Mouse (Mus musculus): Measurements from ENCODE around the gene Dennd4b. TPM values are rescaled to one million over a fixed set of nuclear protein-coding genes. Genes with fewer than 3 reads are reported as not detected.

Gene Dennd4b
- polyA plus RNA-seq (2017; shearing (Covaris generic)), result 44.5 TPM

GRCm38 (mm10) chr3:90265034-90265931 is at the start of gene Dennd4b:
Dennd4b (plus strand) TSS chr3:90265185.

DNA sequence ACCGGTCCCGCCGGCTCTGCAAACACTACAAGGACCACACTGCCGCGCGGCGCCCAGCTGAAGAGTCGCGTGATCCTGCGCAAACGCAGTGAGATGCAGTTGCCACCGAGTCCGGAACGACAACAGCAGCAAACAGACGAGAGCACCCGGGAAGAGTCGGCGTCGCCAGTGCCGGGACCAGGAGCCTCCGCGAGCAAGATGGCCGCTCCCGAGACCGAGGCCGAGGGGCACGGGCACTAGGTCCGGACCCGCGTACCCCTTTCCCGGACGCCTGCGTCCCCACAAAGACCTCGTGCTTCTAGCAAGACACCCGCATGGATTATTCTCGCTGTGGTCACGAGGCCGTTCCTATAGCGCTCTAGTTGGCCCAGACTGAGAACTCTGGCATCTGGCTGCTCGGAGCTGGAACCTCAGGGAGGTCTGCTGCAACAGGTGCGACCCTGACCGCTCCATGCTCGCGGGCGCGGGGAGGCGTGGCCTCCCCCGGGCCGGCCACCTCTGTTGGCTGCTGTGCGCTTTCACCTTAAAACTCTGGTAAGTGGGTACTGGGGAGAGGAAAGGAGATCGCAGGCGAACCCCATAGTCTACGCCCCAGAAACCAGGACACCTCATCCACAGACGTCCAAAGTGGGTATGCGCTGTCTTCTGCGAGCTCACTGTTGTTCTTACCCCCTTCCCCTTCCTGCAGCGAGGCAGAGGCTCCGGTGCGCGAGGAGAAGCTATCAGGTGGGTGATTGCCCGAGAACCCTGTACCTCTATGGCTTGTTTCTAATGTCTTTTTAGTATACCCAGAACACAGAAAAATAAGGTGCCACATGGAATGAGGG is 33.3 kb upstream of the Dennd4b start, which contains the start of gene Jtb:
Gene Jtb (plus strand): TSS at position 91 of the 827 bp plus-strand sequence.

GRCm38 (mm10) chr3:90242984-90243775 is 21.8 kb upstream of the Dennd4b start, which contains the start of gene Creb3l4:
Creb3l4 (minus strand) TSS chr3:90243512.

DNA sequence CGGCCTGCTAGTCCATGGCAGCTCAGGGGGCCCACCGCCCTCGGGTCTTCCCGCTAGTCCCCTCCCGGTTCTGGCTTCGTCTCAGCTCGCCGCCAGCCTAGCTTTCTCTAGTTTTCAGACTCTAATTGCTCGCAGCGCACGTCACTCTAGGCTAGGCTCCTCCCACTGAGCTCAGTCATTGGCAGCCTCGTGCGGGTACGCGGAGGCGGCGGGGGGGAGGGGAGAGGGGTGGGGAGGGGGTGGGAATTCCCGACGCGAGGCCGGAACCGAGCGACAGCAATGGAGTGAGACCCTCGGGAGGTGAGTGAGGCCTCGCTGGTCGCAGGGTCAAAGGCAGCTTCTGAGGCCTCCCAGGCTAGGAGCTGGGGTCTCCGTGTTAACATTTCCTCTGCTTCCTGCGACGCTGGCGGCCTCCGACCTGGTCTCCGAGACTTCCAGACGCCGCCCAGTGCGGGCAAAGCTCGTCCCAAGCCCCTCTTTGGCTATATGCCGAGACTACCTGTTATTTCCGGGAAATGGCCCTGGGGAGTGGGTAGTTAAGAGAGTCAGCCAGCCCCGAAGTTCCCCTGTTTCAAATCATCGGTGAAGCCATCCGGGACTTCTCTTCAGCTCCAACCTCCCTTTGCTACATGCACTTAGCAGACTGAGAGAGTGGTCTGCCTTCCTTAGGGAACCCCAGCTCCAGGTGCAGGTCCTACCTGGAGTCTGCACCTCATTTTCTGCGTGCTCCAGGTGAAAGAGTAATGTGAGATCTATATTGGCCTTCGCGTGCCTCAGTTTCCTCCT is 16.8 kb upstream of the Dennd4b start, which contains the start of gene Slc39a1:
Gene Slc39a1 (plus strand): TSS at position 213 of the 786 bp plus-strand sequence.

GRCm38 (mm10) chr3:90253653-90254418 is 11.1 kb upstream of the Dennd4b start, which contains the start of gene Crtc2:
Crtc2 (plus strand) TSS chr3:90254163.

GRCm38 (mm10) chr3:90292345-90293275 is 27.6 kb downstream of the Dennd4b start, which contains the start of gene Gatad2b:
Gatad2b (plus strand) TSS chr3:90293178.

Other genes with a start within 250 kb of the Dennd4b start
- gene 4933434E20Rik, start 213.5 kb upstream of the Dennd4b start, polyA plus RNA-seq (2017; shearing (Covaris generic)), result 171 TPM
- gene Ubap2l, start 212.6 kb upstream of the Dennd4b start, polyA plus RNA-seq (2017; shearing (Covaris generic)), result 266 TPM
- 1,011 TPM for gene Tpm3, start 192.5 kb upstream of the Dennd4b start, polyA plus RNA-seq (2017; shearing (Covaris generic))
- gene Nup210l, start 161.1 kb upstream of the Dennd4b start, polyA plus RNA-seq (2017; shearing (Covaris generic)), result 0.74 TPM
- 3,559 TPM for gene Rps27, start 51.5 kb upstream of the Dennd4b start, polyA plus RNA-seq (2017; shearing (Covaris generic))
- gene Rab13, start 51.5 kb upstream of the Dennd4b start, polyA plus RNA-seq (2017; shearing (Covaris generic)), result 0.31 TPM
- gene Jtb, start 33.6 kb upstream of the Dennd4b start, polyA plus RNA-seq (2017; shearing (Covaris generic)), result 220 TPM
- 0.17 TPM for gene Creb3l4, start 21.7 kb upstream of the Dennd4b start, polyA plus RNA-seq (2017; shearing (Covaris generic))
- gene Slc39a1, start 17.0 kb upstream of the Dennd4b start, polyA plus RNA-seq (2017; shearing (Covaris generic)), result 3.7 TPM
- 76.0 TPM for gene Crtc2, start 11.0 kb upstream of the Dennd4b start, polyA plus RNA-seq (2017; shearing (Covaris generic))
- 13.5 TPM for gene Gatad2b, start 28.0 kb downstream of the Dennd4b start, polyA plus RNA-seq (2017; shearing (Covaris generic))
- 0.40 TPM for gene Slc27a3, start 124.8 kb downstream of the Dennd4b start, polyA plus RNA-seq (2017; shearing (Covaris generic))
- gene Ints3, start 168.4 kb downstream of the Dennd4b start, polyA plus RNA-seq (2017; shearing (Covaris generic)), result 41.4 TPM
- not detected for gene Npr1, start 200.7 kb downstream of the Dennd4b start, polyA plus RNA-seq (2017; shearing (Covaris generic))
- gene Ilf2, start 210.9 kb downstream of the Dennd4b start, polyA plus RNA-seq (2017; shearing (Covaris generic)), result 117 TPM
- 93.2 TPM for gene Snapin, start 225.8 kb downstream of the Dennd4b start, polyA plus RNA-seq (2017; shearing (Covaris generic))
- 193 TPM for gene Chtop, start 244.3 kb downstream of the Dennd4b start, polyA plus RNA-seq (2017; shearing (Covaris generic))
- 3.7 TPM for gene S100a1, start 249.2 kb downstream of the Dennd4b start, polyA plus RNA-seq (2017; shearing (Covaris generic))
- 154 TPM for gene S100a13, start 249.2 kb downstream of the Dennd4b start, polyA plus RNA-seq (2017; shearing (Covaris generic))